Mouse (Mus musculus): ENCODE results near the gene Avpr2. TPM values are rescaled to one million over a fixed set of nuclear protein-coding genes. Genes with fewer than 3 reads are reported as not detected.

The Avpr2 gene
- polyA plus RNA-seq, 1 experiment from 2014 or later, result 0.08 TPM

- peak overlapping the region; percentile 59 for H3K4me2 ChIP-seq (ENCODE audit: low read depth, low read length)
- peak overlapping the region; percentile 27 for H3K4me3 ChIP-seq (ENCODE audit: low read depth, low read length)
- H3K9ac ChIP-seq (replicated peaks), result no peak overlapping the region
- WGBS (ENCODE audit: insufficient replicate concordance), result 30% methylated on average over 16 of the region's 16 CpGs
- H3K27ac ChIP-seq (ENCODE audit: low read depth), result no peak overlapping the region
- no peaks in the 10 kb centered on the region for H3K4me1 ChIP-seq (ENCODE audit: insufficient read depth)
- peaks cover 25% of the 10 kb centered on the region for H3K27me3 ChIP-seq (ENCODE audit: insufficient read depth, low read length)
- TF ChIP-seq CTCF (IDR thresholded peaks at IDR 0.05; ENCODE audit: low read depth), result no peak
- no peak for TF ChIP-seq EP300 (IDR thresholded peaks at IDR 0.05; ENCODE audit: low read depth)
- no peak for ATAC-seq
- no peaks in the 10 kb centered on the region for H3K36me3 ChIP-seq (replicated peaks; ENCODE audit: insufficient read depth, low read length)
- no peak for DNase-seq
- H3K9me3 ChIP-seq (ENCODE audit: low read length), result no peaks in the 10 kb centered on the region
These were observed 10.9 kb upstream of the Avpr2 start for GRCm38 (mm10) chrX:73881036-73881427.

GRCm38 (mm10) chrX:73881463-73881862 lies 10.4 kb upstream of the Avpr2 start:
- Histone ChIP-seq H3K4me1 (ENCODE audit: insufficient read depth) (no peaks in the 10 kb centered on the region), H3K4me3 (ENCODE audit: low read depth, low read length) (no peak overlapping the region), H3K4me2 (ENCODE audit: low read depth, low read length) (no peak overlapping the region), H3K36me3 (replicated peaks; ENCODE audit: insufficient read depth, low read length) (no peaks in the 10 kb centered on the region), H3K27ac (ENCODE audit: low read depth) (no peak overlapping the region), H3K9me3 (ENCODE audit: low read length) (no peaks in the 10 kb centered on the region), H3K27me3 (ENCODE audit: insufficient read depth, low read length) (peaks cover 24% of the 10 kb centered on the region), H3K9ac (replicated peaks) (no peak overlapping the region)
- TF ChIP-seq EP300 (IDR thresholded peaks at IDR 0.05; ENCODE audit: low read depth) (no peak), CTCF (IDR thresholded peaks at IDR 0.05; ENCODE audit: low read depth) (no peak)
- ATAC-seq, result no peak
- 43% methylated on average over 6 of the region's 6 CpGs for WGBS (ENCODE audit: insufficient replicate concordance)
- no peak for DNase-seq

- no peak overlapping the region for H3K4me3 ChIP-seq (ENCODE audit: low read depth, low read length)
- H3K27me3 ChIP-seq (ENCODE audit: insufficient read depth, low read length), result no peaks in the 10 kb centered on the region
- H3K9me3 ChIP-seq (ENCODE audit: low read length), result no peaks in the 10 kb centered on the region
- no peak overlapping the region for H3K27ac ChIP-seq (ENCODE audit: low read depth)
- H3K4me2 ChIP-seq (ENCODE audit: low read depth, low read length), result no peak overlapping the region
- no peak for DNase-seq
- WGBS (ENCODE audit: insufficient replicate concordance), result 84% methylated on average over 14 of the region's 14 CpGs
- no peaks in the 10 kb centered on the region; the same call in 1 of the 2 replicates for H3K36me3 ChIP-seq (replicated peaks; ENCODE audit: insufficient read depth, low read length)
- no peak for TF ChIP-seq CTCF (IDR thresholded peaks at IDR 0.05; ENCODE audit: low read depth)
- TF ChIP-seq EP300 (IDR thresholded peaks at IDR 0.05; ENCODE audit: low read depth), result no peak
- H3K4me1 ChIP-seq (ENCODE audit: insufficient read depth), result no peaks in the 10 kb centered on the region
- ATAC-seq, result no peak
- no peak overlapping the region for H3K9ac ChIP-seq (replicated peaks)
These were observed 931 bp downstream of the Avpr2 start for GRCm38 (mm10) chrX:73892833-73893232.

- no peaks in the 10 kb centered on the region; the same call in 1 of the 2 replicates for H3K36me3 ChIP-seq (replicated peaks; ENCODE audit: insufficient read depth, low read length)
- ATAC-seq (no peak), DNase-seq (peak; percentile 63)
- 17% methylated on average over 2 of the region's 2 CpGs for WGBS (ENCODE audit: insufficient replicate concordance)
- no peak within 1 kb of the TSS for H3K4me2 ChIP-seq (ENCODE audit: low read depth, low read length)
- no peaks in the 10 kb centered on the region for H3K4me1 ChIP-seq (ENCODE audit: insufficient read depth)
- no peak within 1 kb of the TSS for H3K27ac ChIP-seq (ENCODE audit: low read depth)
- H3K9ac ChIP-seq (replicated peaks), result no peak within 1 kb of the TSS
- H3K27me3 ChIP-seq (ENCODE audit: insufficient read depth, low read length), result no peaks in the 10 kb centered on the region
- TF ChIP-seq CTCF (IDR thresholded peaks at IDR 0.05; ENCODE audit: low read depth) (peak; percentile 59), EP300 (IDR thresholded peaks at IDR 0.05; ENCODE audit: low read depth) (no peak)
- no peaks in the 10 kb centered on the region for H3K9me3 ChIP-seq (ENCODE audit: low read length)
- H3K4me3 ChIP-seq (ENCODE audit: low read depth, low read length), result no peak within 1 kb of the TSS
These were observed 3.8 kb downstream of the Avpr2 start, which contains the start of gene L1cam for GRCm38 (mm10) chrX:73895719-73896118. TSS of gene L1cam (minus strand) at chrX:73896105.

- DNase-seq, result no peak
These were observed 6.1 kb downstream of the Avpr2 start for GRCm38 (mm10) chrX:73897959-73898358.

GRCm38 (mm10) chrX:73910049-73910448 lies 18.1 kb downstream of the Avpr2 start:
- peaks cover 3% of the 10 kb centered on the region; the same call in 1 of the 2 replicates for H3K4me1 ChIP-seq (ENCODE audit: insufficient read depth)
- no peak for TF ChIP-seq EP300 (IDR thresholded peaks at IDR 0.05; ENCODE audit: low read depth)
- 0 out of 2 replicates have a peak, but pooled peaks have one; percentile 10 for TF ChIP-seq CTCF (IDR thresholded peaks at IDR 0.05; ENCODE audit: low read depth)
- DNase-seq, result no peak
- 45% methylated on average over 1 of the region's 1 CpGs for WGBS (ENCODE audit: insufficient replicate concordance)
- H3K27ac ChIP-seq (ENCODE audit: low read depth), result no peak overlapping the region
- peak overlapping the region; percentile 62 for H3K4me2 ChIP-seq (ENCODE audit: low read depth, low read length)
- peak overlapping the region; percentile 39 for H3K4me3 ChIP-seq (ENCODE audit: low read depth, low read length)
- H3K9me3 ChIP-seq (ENCODE audit: low read length), result no peaks in the 10 kb centered on the region
- no peaks in the 10 kb centered on the region for H3K36me3 ChIP-seq (replicated peaks; ENCODE audit: insufficient read depth, low read length)
- ATAC-seq, result no peak
- no peaks in the 10 kb centered on the region for H3K27me3 ChIP-seq (ENCODE audit: insufficient read depth, low read length)
- no peak overlapping the region for H3K9ac ChIP-seq (replicated peaks)

More at GRCm38 (mm10) chrX:73897959-73898358, 6.1 kb downstream of the Avpr2 start:
- 61% methylated on average over 3 of the region's 3 CpGs for WGBS (ENCODE audit: insufficient replicate concordance)
- Histone ChIP-seq H3K27ac (ENCODE audit: low read depth) (no peak overlapping the region), H3K36me3 (replicated peaks; ENCODE audit: insufficient read depth, low read length) (no peaks in the 10 kb centered on the region; the same call in 1 of the 2 replicates), H3K27me3 (ENCODE audit: insufficient read depth, low read length) (no peaks in the 10 kb centered on the region), H3K4me1 (ENCODE audit: insufficient read depth) (no peaks in the 10 kb centered on the region), H3K4me2 (ENCODE audit: low read depth, low read length) (no peak overlapping the region), H3K9ac (replicated peaks) (no peak overlapping the region), H3K9me3 (ENCODE audit: low read length) (no peaks in the 10 kb centered on the region), H3K4me3 (ENCODE audit: low read depth, low read length) (no peak overlapping the region)
- no peak for TF ChIP-seq EP300 (IDR thresholded peaks at IDR 0.05; ENCODE audit: low read depth)
- peak; percentile 41 for TF ChIP-seq CTCF (IDR thresholded peaks at IDR 0.05; ENCODE audit: low read depth)
- ATAC-seq, result no peak

All from liver, postnatal 0 days (tissue).